Mouse (Mus musculus): Measurements from ENCODE around the gene Lrwd1.
"Not testable (repeated sequence)": the region's sequence is repeated elsewhere in the genome, so short reads cannot be mapped to it uniquely, and the experiment has no call there.

GRCm38 (mm10) chr5:136113546-136113945 lies 22.3 kb downstream of the Lrwd1 start:
- TF ChIP-seq HCFC1 (IDR thresholded peaks at IDR 0.05; ENCODE audit: borderline replicate concordance, insufficient read depth, low read length); CHD2 (IDR thresholded peaks at IDR 0.05; ENCODE audit: low read depth, low read length); ZC3H11A (IDR thresholded peaks at IDR 0.05; ENCODE audit: borderline replicate concordance, low read depth, low read length): not testable (repeated sequence)
